Mouse (Mus musculus) pancreas, adult 10 weeks (tissue): Measurements from ENCODE around the gene Itgb1. TPM values are rescaled to one million over a fixed set of nuclear protein-coding genes. Genes with fewer than 3 reads are reported as not detected.

Experiments
- polyA plus RNA-seq: library from polyadenylated mRNA; stranded (reverse); fragments of 350-450 nt; fragmentation: Illumina TruSeq; extraction: RNeasy Lipid Tissue Mini Kit (QIAGEN cat#74804); gene quantifications from one replicate; pipeline ENCODE4 v1.2.3, GENCODE M21; 2015; ENCODE audit warnings: low read depth, low replicate concordance; ENCODE audit not compliant: insufficient read depth

Gene Itgb1
- polyA plus RNA-seq: 46.8 TPM

GRCm38 (mm10) chr8:128685507-128686428 is at the start of gene Itgb1:
Gene Itgb1, plus strand, starts transcription at chr8:128685654.

Other genes with a start within 250 kb of the Itgb1 start
- not detected for gene Gm3952, start 113.0 kb downstream of the Itgb1 start, polyA plus RNA-seq